Mouse (Mus musculus): ENCODE results near the gene Dst.

DNA sequence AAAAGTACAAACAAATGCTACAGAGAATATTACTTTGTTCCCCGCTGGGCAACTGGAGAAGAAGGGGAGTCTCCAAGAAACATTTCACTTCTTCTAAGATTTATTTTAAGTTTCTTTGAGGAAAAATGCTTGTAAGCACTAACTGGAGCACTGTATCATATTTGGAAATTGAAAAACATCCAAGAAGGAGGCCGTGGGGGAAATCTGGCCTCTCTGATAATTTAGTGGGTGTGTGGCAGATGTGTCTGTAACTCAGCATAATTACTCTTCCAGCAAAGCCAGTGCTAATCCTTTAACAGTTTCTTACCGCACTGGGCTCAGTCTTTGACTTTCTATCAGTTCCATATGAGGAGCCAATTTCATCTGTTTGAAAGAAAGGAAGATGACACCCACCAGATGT, 423.7 kb downstream of the Dst start:
- TF ChIP-seq EP300 (IDR thresholded peaks at IDR 0.05; ENCODE audit: insufficient read depth, low read depth, low read length): no peak
- TF ChIP-seq POLR2A (IDR thresholded peaks at IDR 0.05; ENCODE audit: insufficient read depth, low read depth, low read length): no peak
